Mouse (Mus musculus): ENCODE results near the gene Cers1. TPM values are rescaled to one million over a fixed set of nuclear protein-coding genes. Genes with fewer than 3 reads are reported as not detected.
A peak's percentile ranks its signal among the peaks of the same experiment; 100 is the strongest.

Gene Cers1
- total RNA-seq, 2 experiments from 2014 or later, result 0.31 to 0.39 TPM

DNA sequence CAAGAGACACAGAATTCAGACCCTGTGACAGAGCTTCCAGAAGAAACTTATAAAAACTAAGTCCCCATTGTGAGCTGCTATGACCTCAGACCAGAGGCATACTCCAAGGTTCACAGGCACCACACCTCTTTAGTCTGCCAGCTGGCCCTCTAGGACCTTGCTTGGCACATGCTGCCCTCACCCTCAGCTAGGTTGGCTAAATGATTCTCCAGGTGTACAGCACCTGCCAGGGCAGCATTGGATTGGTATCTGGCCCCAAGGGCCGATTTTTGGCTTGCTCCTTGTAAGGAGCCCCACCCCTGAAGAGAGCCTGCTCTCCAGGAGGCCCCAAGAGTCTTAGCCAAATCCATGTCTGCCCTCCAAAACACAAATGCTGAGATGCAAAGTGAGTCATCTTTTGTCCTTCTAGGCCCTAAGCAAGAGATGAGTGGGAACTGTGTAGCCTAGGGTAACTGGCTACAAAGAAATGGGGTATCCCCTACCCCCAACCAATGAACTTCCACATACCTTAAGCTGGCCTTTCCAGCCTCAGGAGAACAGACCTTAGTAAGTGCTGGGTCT, 32.4 kb downstream of the Cers1 start:
- DNase-seq (ENCODE audit: low spot score), result no peak
- intact Hi-C loops (cut with DNase I), result no loop called here

- no peak for DNase-seq (ENCODE audit: low spot score)
- intact Hi-C loops (cut with DNase I), result no loop called here
These were observed 35.7 kb downstream of the Cers1 start for GRCm38 (mm10) chr8:70351035-70351999.

DNA sequence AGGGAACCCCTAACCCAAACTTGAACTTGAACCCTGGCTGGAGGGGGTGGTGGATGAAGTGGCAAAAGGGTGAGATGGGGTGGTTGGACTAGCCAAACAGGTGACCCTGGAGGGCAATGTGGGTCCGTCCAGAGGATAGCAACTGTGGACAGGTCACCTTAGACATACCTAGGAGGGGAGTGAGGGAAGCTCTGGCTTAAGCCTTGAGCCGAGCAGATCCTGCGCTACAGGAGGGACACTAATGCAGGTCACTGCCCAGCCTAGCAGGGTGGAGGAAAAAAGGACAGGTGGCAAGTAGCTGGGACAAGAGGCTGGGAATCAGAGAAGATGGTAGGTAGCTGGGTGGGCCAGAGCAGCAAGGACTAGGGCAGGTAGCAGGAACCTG, 36.4 kb downstream of the Cers1 start:
- intact Hi-C loops (cut with DNase I), result no loop called here
- DNase-seq (ENCODE audit: low spot score), result no peak

GRCm38 (mm10) chr8:70352657-70353151, 37.1 kb downstream of the Cers1 start:
- intact Hi-C loops (cut with DNase I), result no loop called here
- DNase-seq (ENCODE audit: low spot score), result no peak

GRCm38 (mm10) chr8:70353194-70353817, 37.7 kb downstream of the Cers1 start, which contains the start of gene Upf1:
Gene Upf1 (minus strand): TSS chr8:70353278.
- DNase-seq (ENCODE audit: low spot score), result peak; percentile 98
- intact Hi-C loops (cut with DNase I), result no loop called here

DNA sequence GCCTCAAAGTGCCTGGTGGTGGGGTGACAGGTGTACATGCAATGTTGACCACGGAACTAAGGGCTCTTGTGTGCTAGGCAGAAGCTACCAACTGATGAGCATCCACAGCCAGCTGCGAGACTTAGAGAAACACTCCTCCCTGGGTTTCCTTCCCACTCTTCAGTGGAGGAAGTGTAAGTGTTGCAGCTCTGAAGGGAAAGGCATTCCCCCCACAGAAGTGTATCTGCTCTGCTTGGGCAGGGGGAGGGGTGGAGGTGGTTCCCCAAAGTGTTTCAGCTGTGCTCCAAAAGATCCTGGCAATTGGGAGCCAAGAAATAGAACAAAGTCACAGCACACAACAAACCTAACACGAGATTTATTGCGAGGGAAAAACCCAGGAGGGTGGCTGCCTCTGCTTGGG, 38.4 kb downstream of the Cers1 start:
- intact Hi-C loops (cut with DNase I), result no loop called here
- no peak for DNase-seq (ENCODE audit: low spot score)

DNA sequence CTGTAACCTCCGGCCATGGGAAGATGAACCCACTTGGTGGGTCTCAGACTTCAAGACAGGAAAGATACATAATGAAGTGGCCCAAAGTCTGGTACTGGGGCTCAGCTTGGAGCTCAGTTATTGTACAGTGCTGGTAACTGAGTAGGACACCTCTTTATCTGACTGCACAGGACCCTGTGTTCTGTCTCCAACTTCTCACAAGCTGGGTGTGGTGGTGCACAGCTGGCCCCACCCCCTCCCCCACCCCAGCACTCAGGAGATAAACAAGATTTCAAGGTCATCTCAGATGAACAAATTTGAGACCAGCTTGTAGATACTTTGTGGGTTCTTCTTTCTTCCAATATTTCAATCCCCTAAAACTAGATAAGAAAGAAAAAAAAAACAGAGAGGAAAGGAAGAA, 40.5 kb downstream of the Cers1 start:
- intact Hi-C loops (cut with DNase I), result no loop called here
- no peak for DNase-seq (ENCODE audit: low spot score)

DNA sequence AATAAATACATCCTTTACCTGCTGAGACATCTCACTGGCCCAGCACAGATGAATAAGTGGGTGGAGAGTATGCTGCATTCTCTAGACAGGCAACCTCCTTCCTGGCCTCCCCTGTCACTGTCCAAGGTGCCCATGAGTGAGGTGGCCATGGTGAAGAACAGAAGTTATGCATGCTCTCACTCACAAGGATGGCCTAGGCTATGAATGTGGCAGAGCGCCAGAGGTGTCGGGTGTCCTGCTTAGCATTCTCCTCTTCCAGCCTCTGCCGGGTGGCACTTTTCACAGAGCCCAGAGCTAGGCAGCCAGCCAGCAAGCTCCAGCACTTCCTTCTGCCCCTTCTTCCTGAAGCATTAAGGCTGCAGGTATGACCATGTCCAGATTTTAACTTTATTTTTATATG, 43.8 kb downstream of the Cers1 start:
- intact Hi-C loops (cut with DNase I), result no loop called here
- no peak for DNase-seq (ENCODE audit: low spot score)

DNA sequence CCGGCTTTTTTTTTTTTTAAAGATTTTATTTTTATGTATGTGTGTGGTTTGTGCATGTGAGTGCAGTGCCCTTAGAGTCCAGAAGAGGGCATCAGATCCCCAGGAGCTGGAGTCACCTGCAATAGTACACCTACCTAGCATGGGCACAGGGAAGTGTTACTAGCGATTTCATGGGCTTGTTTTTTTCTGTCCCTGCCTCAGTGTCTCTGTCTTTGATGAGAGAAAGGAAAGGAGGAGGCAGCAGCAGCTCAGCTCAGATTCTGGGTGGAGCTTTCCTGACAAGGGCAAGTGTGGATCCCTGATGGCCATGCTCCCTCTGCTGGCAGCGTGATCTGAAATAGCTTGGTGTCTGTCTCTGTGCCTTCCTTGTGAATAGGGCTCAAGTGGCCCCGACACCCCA, 45.2 kb downstream of the Cers1 start:
- intact Hi-C loops (cut with DNase I), result no loop called here
- no peak for DNase-seq (ENCODE audit: low spot score)

DNA sequence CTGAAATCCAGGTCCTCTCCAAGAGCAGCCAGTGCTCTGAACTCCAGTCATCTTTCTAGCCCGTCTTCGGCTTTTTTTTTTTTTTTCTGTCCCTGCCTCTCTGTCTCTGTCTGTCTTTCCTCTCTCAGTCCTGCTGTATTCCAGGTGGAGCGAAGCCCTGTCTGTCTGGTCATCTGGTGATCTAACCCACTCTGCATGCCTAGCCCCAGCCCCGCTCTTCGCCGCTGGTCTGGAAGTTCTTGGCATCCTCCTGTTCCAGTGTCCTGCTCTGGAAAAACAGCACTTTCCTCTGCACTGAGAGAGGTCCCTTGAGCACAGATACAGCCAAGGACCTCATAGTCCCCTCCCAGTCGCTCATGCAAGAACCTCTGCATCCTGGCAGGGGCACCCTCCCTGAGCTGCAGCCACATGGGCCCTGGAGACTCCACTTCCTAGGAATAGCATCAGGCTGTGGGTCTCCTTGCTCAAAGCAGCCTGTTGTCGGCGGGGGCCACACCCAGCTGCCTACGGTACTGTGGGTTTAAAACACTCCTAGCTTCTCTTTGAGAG, 46.0 kb downstream of the Cers1 start:
- no peak for DNase-seq (ENCODE audit: low spot score)
- intact Hi-C loops (cut with DNase I), result no loop called here

GRCm38 (mm10) chr8:70364066-70364465, 48.5 kb downstream of the Cers1 start:
- DNase-seq (ENCODE audit: low spot score), result peak; percentile 45
- intact Hi-C loops (cut with DNase I), result no loop called here

DNA sequence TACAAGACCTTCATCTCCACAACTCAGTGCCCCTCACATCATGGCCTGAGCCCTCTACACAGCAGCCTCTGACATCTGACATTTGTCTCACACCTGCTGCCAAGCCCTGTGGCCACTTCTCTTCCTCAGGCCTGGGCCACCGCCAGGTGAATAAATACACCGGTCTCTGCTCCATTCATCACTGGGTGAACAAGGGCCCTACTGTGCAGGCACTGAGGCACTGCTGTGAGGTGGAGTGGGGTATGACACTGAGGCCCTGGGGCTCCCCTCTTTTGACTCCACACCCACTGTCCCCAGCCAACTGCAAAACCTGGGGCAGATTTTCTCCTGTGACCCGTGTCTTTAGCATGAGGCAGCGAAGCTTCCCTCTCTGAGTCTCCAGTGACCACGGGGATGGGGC, 51.0 kb downstream of the Cers1 start:
- no peak for DNase-seq (ENCODE audit: low spot score)
- intact Hi-C loops (cut with DNase I), result no loop called here

DNA sequence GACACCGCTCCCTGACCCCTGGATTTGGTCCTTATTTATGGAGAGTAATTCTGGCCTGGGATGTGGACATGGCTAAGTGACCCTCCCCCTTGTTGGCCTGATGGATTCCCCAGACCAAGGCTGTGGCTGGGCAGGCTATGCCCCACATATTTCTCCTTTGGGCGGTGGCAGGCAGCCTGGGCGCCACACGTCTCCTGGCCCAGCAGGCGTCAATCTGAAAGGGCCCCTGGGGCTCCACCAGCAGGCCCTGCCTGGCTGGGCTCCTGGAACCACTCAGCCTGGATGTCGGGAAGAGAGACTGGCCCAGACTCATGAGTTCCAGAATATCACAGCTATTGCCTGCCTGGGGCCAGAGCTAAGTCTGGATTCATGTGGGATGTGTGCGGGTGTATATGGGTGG, 54.9 kb downstream of the Cers1 start:
- no peak for DNase-seq (ENCODE audit: low spot score)
- intact Hi-C loops (cut with DNase I), result no loop called here

DNA sequence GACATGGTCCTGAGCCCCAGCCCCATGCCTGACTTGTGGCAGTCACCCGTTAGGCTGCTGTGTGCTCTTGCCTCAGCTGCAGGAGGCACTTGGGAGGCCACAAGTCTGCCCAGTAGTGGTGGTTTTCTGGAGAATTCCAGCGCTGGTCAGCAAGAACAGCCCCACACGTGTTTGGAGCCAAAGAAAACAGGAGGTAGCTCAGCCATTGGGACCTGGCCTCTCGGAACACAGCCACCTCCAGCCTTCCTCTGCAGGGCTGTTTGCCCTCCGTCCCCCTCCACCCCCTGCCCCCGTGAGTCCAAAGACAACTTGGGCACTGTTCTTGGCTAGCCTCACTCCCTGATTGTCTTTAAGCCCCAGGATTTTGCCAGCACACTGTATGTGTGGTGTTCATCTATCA, 56.4 kb downstream of the Cers1 start:
- DNase-seq (ENCODE audit: low spot score), result no peak

DNA sequence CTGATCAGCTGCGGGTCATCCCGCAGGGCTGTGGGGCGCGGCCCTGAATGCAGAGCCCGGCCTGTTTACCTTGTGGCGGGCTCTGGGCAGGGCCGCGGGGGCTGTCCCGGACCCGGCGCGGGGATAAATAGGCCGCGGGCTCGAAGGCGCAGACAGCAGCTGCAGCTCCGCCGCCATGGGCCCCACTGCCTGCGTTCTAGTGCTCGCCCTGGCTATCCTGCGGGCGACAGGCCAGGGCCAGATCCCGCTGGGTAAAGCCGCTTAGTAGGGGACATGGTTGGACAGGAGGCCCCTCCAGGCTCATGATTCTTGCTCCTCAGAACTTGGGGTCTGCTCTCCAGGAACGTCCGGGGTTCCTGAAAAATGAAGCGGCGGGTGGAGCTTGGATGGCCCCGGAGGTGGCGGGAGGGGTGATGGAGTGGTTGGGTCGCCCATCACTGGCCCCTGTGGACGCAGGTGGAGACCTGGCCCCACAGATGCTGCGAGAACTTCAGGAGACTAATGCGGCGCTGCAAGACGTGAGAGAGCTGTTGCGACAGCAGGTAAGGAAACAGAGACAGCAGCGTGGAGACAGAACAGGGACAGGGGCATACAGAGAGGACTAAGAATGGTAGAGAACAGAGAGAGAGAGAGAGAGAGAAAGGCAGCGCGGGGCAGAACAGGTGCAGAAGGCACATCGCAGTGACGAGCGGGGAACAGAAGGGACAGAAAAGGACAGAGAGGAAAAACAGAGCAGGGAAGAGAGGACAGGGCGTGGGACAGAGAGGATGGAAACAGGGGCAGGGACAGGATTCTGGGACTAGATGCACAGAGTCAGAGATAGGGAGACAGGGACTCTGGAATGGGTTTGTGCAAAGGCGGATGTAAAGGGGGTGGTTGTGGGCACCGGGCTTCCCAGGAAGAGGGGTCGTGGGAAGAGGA, 58.1 kb downstream of the Cers1 start, which contains the start of gene Comp:
Gene Comp (plus strand): TSS at position 162 of the 921 bp plus-strand sequence.
- DNase-seq (ENCODE audit: low spot score), result no peak
- intact Hi-C loops (cut with DNase I), result no loop called here

More for the DNA sequence above, 56.4 kb downstream of the Cers1 start:
- intact Hi-C loops (cut with DNase I), result no loop called here

DNA sequence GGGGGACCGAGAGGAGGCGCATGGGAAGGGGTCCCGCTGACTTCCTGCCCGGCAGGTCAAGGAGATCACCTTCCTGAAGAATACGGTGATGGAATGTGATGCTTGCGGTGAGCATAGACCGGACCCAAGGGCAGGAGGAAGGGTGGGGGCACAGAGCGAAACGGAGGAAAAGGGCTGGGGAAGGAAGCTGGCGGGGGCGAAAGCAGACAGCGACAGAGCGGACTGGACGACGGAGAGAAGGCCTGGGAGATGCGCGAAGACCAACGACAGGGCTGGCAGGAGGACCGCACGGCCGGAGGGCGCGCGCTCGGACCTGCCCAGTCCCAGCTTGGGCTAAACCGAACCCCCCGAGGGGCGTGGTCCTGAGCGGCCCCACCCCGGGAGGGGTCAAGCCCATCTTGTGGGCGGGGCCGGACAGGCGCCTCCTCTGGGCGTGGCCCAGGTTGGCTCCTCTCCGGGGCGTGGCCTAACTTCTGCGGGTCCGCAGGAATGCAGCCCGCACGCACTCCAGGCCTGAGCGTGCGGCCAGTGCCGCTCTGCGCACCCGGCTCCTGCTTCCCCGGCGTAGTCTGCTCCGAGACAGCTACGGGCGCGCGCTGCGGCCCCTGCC, 58.8 kb downstream of the Cers1 start:
- peak; percentile 64 for DNase-seq (ENCODE audit: low spot score)
- intact Hi-C loops (cut with DNase I), result no loop called here

DNA sequence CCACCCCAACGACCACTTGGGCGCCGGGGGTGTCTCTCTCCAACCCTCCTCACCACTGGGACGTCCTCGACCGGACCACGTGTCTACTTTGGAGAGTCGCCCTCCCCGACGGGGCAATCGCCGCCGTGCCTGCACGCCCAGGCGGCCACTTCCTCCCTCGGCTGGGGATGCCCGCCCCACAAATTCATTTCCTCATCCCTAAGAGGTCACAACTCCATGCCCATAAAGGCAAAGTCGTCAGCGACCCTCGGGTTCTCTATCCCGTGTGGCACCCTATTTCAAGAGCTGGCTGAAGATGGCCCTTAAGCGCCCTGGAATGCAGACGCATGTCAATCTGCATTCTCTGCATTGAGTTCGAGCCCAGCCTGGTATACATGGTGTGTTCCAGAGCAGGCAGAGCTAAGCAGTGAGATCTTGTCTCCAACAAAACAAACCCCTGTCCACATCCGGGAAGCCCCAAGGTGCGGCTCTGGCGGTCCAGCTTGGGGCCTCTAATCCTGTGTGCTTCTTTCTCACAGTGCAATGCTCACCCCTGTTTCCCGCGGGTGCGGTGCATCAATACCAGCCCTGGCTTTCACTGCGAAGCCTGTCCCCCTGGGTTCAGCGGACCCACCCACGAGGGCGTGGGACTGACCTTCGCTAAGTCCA, 59.8 kb downstream of the Cers1 start:
- DNase-seq (ENCODE audit: low spot score), result no peak
- intact Hi-C loops (cut with DNase I), result no loop called here

DNA sequence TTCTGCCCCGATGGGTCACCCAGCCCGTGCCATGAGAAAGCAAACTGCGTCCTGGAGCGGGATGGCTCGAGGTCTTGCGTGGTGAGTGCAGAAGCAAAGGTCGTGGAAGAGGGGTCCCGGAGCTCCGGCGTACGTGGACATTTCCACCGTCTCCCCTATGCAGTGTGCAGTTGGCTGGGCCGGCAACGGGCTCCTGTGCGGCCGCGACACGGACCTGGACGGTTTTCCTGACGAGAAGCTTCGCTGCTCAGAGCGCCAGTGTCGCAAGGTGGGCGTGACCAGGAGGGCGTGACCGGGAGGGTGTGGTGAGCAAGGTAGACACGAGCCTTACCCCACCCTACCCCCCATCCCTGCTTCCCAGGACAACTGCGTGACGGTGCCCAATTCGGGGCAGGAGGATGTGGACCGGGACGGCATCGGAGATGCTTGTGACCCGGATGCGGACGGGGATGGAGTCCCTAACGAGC, 60.7 kb downstream of the Cers1 start:
- intact Hi-C loops (cut with DNase I), result no loop called here
- DNase-seq (ENCODE audit: low spot score), result no peak
